Mouse (Mus musculus): ENCODE data around the gene Rnf187.
A peak's percentile ranks its signal among the peaks of the same experiment; 100 is the strongest.

Gene Rnf187

GRCm38 (mm10) chr11:58901080-58901479, 37.6 kb downstream of the Rnf187 start:
- no peak for DNase-seq (ENCODE audit: low spot score)

- no peak for DNase-seq (ENCODE audit: low spot score)
These were observed 41.2 kb downstream of the Rnf187 start for GRCm38 (mm10) chr11:58897485-58897884.

- no peak for DNase-seq (ENCODE audit: low spot score)
These were observed 44.3 kb downstream of the Rnf187 start for GRCm38 (mm10) chr11:58894456-58894855.

GRCm38 (mm10) chr11:58890511-58890910, 48.2 kb downstream of the Rnf187 start:
- DNase-seq (ENCODE audit: low spot score), result no peak

GRCm38 (mm10) chr11:58883756-58884155, 55.0 kb downstream of the Rnf187 start:
- DNase-seq (ENCODE audit: low spot score), result peak; percentile 16
